Mouse (Mus musculus): Measurements from ENCODE around the gene Kdm6b. TPM values are rescaled to one million over a fixed set of nuclear protein-coding genes. Genes with fewer than 3 reads are reported as not detected.
A peak's percentile ranks its signal among the peaks of the same experiment; 100 is the strongest.

The Kdm6b gene
- polyA plus RNA-seq (2012; rRNA removed): 8.8 and 10.5 TPM in 2 replicates

GRCm38 (mm10) chr11:69413221-69414181, at the start of gene Kdm6b:
Gene Kdm6b (minus strand): TSS chr11:69413675.
- Histone ChIP-seq H3K4me3 (ENCODE audit: insufficient read depth, low read depth, low read length) (no peak within 1 kb of the TSS), H3K4me1 (ENCODE audit: control insufficient read depth, insufficient read depth, low read length) (peaks cover 30% of the 10 kb centered on the region), H3K27me3 (replicated peaks; ENCODE audit: control insufficient read depth, insufficient read depth, low read length) (no peaks in the 10 kb centered on the region), H3K27ac (ENCODE audit: insufficient read depth, low read depth, low read length) (peak within 1 kb of the TSS; percentile 14), H3K36me3 (ENCODE audit: control insufficient read depth, insufficient read depth, low read length) (no peaks in the 10 kb centered on the region)
- WGBS: 25% methylated on average over 12 of the region's 12 CpGs
- DNase-seq: peak; percentile 89
- TF ChIP-seq POLR2A (IDR thresholded peaks at IDR 0.05; ENCODE audit: low read depth, low read length): no peak
- no peak for TF ChIP-seq CTCF (conservative IDR thresholded peaks at IDR 0.05; ENCODE audit: insufficient read depth, insufficient read length, low read depth, low read length)

GRCm38 (mm10) chr11:69461568-69461967, 48.1 kb upstream of the Kdm6b start:
- TF ChIP-seq CTCF (conservative IDR thresholded peaks at IDR 0.05; ENCODE audit: insufficient read depth, insufficient read length, low read depth, low read length): no peak
- no peak for TF ChIP-seq POLR2A (IDR thresholded peaks at IDR 0.05; ENCODE audit: low read depth, low read length)
- Histone ChIP-seq H3K4me1 (ENCODE audit: control insufficient read depth, insufficient read depth, low read length) (no peaks in the 10 kb centered on the region), H3K27me3 (replicated peaks; ENCODE audit: control insufficient read depth, insufficient read depth, low read length) (no peaks in the 10 kb centered on the region), H3K27ac (ENCODE audit: insufficient read depth, low read depth, low read length) (no peak overlapping the region), H3K36me3 (ENCODE audit: control insufficient read depth, insufficient read depth, low read length) (no peaks in the 10 kb centered on the region), H3K4me3 (ENCODE audit: insufficient read depth, low read depth, low read length) (no peak overlapping the region)
- 84% methylated on average over 5 of the region's 5 CpGs for WGBS
- no peak for DNase-seq

- Histone ChIP-seq H3K27me3 (replicated peaks; ENCODE audit: control insufficient read depth, insufficient read depth, low read length) (no peaks in the 10 kb centered on the region), H3K27ac (ENCODE audit: insufficient read depth, low read depth, low read length) (no peak overlapping the region), H3K4me1 (ENCODE audit: control insufficient read depth, insufficient read depth, low read length) (no peaks in the 10 kb centered on the region), H3K36me3 (ENCODE audit: control insufficient read depth, insufficient read depth, low read length) (no peaks in the 10 kb centered on the region), H3K4me3 (ENCODE audit: insufficient read depth, low read depth, low read length) (no peak overlapping the region)
- DNase-seq: no peak
- 59% methylated on average over 4 of the region's 4 CpGs for WGBS
- no peak for TF ChIP-seq POLR2A (IDR thresholded peaks at IDR 0.05; ENCODE audit: low read depth, low read length)
- no peak for TF ChIP-seq CTCF (conservative IDR thresholded peaks at IDR 0.05; ENCODE audit: insufficient read depth, insufficient read length, low read depth, low read length)
Observed at GRCm38 (mm10) chr11:69459883-69460282, 46.4 kb upstream of the Kdm6b start.

GRCm38 (mm10) chr11:69457006-69457579, 43.6 kb upstream of the Kdm6b start:
- WGBS: 52% methylated on average over 6 of the region's 6 CpGs
- no peaks in the 10 kb centered on the region for H3K36me3 ChIP-seq (ENCODE audit: control insufficient read depth, insufficient read depth, low read length)
- H3K4me1 ChIP-seq (ENCODE audit: control insufficient read depth, insufficient read depth, low read length): no peaks in the 10 kb centered on the region
- no peak overlapping the region for H3K4me3 ChIP-seq (ENCODE audit: insufficient read depth, low read depth, low read length)
- peak; percentile 53 for DNase-seq
- no peaks in the 10 kb centered on the region for H3K27me3 ChIP-seq (replicated peaks; ENCODE audit: control insufficient read depth, insufficient read depth, low read length)
- no peak overlapping the region for H3K27ac ChIP-seq (ENCODE audit: insufficient read depth, low read depth, low read length)
- TF ChIP-seq CTCF (conservative IDR thresholded peaks at IDR 0.05; ENCODE audit: insufficient read depth, insufficient read length, low read depth, low read length) (no peak), POLR2A (IDR thresholded peaks at IDR 0.05; ENCODE audit: low read depth, low read length) (no peak)

- H3K4me3 ChIP-seq (ENCODE audit: insufficient read depth, low read depth, low read length): 0 out of 2 replicates have a peak overlapping the region, but pooled peaks have one; percentile 4
- no peaks in the 10 kb centered on the region for H3K27me3 ChIP-seq (replicated peaks; ENCODE audit: control insufficient read depth, insufficient read depth, low read length)
- no peaks in the 10 kb centered on the region for H3K36me3 ChIP-seq (ENCODE audit: control insufficient read depth, insufficient read depth, low read length)
- H3K4me1 ChIP-seq (ENCODE audit: control insufficient read depth, insufficient read depth, low read length): no peaks in the 10 kb centered on the region
- peak; percentile 41 for DNase-seq
- 51% methylated on average over 23 of the region's 23 CpGs for WGBS
- no peak overlapping the region for H3K27ac ChIP-seq (ENCODE audit: insufficient read depth, low read depth, low read length)
- no peak for TF ChIP-seq CTCF (conservative IDR thresholded peaks at IDR 0.05; ENCODE audit: insufficient read depth, insufficient read length, low read depth, low read length)
- TF ChIP-seq POLR2A (IDR thresholded peaks at IDR 0.05; ENCODE audit: low read depth, low read length): no peak
Observed at GRCm38 (mm10) chr11:69452114-69452867, 38.8 kb upstream of the Kdm6b start.

- Histone ChIP-seq H3K27me3 (replicated peaks; ENCODE audit: control insufficient read depth, insufficient read depth, low read length) (no peaks in the 10 kb centered on the region), H3K4me1 (ENCODE audit: control insufficient read depth, insufficient read depth, low read length) (no peaks in the 10 kb centered on the region), H3K27ac (ENCODE audit: insufficient read depth, low read depth, low read length) (no peak overlapping the region), H3K4me3 (ENCODE audit: insufficient read depth, low read depth, low read length) (no peak overlapping the region), H3K36me3 (ENCODE audit: control insufficient read depth, insufficient read depth, low read length) (no peaks in the 10 kb centered on the region)
- WGBS: 92% methylated on average over 7 of the region's 7 CpGs
- TF ChIP-seq POLR2A (IDR thresholded peaks at IDR 0.05; ENCODE audit: low read depth, low read length): no peak
- TF ChIP-seq CTCF (conservative IDR thresholded peaks at IDR 0.05; ENCODE audit: insufficient read depth, insufficient read length, low read depth, low read length): no peak
- no peak for DNase-seq
Observed at GRCm38 (mm10) chr11:69447299-69447698, 33.8 kb upstream of the Kdm6b start.
